Mouse (Mus musculus) retina, postnatal 7 days (tissue): ENCODE measurements around the gene Chchd4.
A peak's percentile ranks its signal among the peaks of the same experiment; 100 is the strongest.
"Not testable (repeated sequence)": the region's sequence is repeated elsewhere in the genome, so short reads cannot be mapped to it uniquely, and the experiment has no call there.

Experiments used
- DNase-seq: peaks from one replicate; pipeline ENCODE4 v3.0.0-alpha.2; 2012; ENCODE audit warnings: low read depth, low spot score

The Chchd4 gene

DNA sequence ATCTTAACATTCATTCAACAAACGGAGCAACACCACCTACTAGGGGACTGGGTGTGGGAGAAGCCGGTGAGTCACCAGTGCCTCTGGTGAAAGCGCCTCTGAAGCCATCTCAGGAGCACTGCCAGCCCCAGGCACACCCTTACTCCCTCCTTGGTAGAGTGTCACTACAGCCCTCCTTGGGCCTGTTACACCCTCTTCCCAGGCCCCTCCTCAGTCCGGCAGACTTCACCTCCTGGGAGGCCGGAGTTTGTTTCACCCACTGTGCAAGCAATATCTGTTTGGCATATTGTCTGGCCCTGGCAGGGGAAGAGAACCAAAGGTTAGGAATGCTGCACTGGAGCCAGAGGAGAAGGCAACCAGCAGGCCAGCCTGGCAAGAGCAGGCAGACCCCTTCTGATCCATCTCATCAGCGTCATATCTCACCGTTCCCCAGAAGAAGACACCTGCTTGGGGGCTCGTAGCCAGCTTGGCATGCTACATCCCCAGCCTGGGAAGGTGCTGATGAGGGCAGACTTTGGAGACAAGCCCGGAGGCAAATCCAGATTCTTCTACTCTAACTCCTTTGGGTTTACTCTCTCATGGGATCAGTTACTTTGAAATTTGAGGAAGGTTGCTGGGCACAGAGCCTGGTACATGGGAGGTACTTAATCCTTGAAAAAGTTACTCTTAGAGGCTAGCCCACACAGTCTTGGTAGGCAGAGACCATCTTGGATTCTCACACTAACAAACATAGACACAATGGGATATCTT, 1.3 kb upstream of the Chchd4 start:
- no peak for DNase-seq

DNA sequence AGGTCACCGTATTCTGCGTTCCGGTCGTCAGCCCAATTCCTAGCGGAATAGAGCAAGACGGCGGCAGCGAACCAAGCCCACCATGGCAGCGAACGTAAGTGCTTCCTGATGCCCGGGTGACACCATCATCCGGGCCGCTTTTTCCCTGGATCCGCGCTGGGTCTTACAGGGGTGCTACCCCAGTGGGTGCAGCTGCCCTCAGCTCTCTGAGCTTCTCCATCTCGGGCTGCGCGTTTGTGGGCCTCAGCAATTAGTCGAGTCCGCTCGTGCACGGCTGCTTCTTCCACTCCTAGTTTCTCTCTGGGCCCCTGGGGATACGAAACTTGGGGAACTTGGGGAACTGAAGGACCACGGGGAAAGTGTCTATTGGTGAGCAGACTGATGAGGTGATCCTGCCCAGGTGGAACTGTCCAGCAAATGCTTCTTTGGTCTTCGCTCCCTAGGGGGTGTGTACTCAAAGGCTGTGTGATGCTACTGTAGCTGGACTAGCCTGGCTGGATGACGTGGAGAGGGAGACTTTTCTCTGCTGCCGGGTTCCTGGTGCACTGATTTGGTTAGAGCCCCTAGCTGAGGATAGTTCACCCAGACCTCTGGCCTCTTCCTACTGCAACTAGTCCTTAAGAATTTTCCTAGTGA, 577 bp upstream of the Chchd4 start:
- no peak for DNase-seq

DNA sequence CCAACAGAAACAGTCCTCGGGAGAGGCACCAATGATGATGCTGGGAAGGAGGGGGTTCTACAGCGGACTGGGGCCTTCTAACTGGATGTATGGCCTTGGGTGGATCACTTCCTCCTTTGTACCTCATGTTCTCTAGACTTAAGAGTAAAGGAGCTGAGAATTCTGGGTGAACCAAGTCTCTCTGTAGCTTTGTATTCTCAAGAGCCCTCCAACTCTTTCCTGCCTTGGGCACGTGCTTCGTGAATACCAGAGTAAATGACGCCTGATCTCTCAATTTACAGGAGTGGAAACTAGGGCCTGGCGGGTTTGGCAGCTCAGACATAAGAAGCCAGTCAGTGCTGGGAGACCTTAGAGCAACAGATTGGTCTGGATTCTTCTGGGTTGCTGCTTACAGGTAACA, 1.0 kb downstream of the Chchd4 start:
- DNase-seq, result no peak

DNA sequence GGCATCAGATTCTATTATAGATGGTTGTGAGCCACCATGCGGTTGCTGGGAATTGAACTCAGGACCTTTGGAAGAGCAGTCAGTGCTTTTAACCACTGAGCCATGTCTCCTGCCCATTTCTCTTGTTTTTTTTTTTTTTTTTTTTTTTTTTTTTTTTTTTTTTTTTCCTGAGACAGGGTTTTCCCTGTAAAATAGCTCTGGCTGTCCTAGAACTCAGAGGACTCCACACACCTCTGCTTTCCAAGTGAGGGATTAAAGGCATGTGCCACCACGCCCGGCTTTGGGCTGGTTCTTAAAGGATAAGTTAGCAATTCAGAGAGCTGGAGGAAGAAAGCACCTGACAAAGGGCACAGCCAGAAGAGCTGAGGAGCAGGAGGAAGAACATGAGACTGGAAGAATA, 1.9 kb downstream of the Chchd4 start:
- DNase-seq, result not testable (repeated sequence)

DNA sequence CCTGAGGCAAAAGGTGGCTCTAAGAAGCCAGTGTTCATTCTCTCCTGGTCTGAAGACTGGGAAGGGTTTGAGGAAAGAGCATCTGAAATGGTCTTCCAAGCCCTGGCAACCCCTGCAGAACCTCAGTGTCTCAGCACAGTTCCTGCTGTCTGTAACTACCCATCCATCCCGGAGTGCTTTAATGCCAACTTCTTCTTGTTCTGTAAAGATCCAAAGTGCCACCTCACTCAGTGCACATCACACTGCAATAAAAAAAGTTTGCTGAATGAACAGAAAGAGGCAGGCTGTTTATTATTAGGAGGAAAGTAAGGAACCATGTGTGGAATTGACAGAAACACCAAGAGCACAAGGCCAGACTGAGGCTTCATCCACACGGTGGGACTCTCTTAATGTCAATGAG, 2.6 kb downstream of the Chchd4 start:
- DNase-seq, result no peak

DNA sequence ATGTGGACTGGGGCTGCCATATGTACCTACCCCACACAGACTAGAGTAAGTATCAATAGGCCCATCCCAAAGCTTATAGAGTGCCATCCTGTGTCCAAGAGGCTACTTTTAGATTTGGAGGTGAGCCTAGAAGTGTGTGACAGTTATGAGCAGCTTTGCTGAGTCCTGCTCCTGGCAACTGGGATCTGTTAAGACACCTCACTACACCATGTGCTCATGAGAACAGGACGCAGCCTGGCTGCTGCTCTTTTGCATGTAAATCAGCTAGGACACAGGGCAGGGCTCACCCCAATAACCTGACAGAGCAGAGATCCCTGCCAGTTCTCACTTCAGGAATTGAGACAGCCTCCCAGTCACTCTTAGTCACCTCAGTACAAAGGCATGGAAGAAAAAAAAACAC, 6.2 kb downstream of the Chchd4 start:
- DNase-seq, result no peak

DNA sequence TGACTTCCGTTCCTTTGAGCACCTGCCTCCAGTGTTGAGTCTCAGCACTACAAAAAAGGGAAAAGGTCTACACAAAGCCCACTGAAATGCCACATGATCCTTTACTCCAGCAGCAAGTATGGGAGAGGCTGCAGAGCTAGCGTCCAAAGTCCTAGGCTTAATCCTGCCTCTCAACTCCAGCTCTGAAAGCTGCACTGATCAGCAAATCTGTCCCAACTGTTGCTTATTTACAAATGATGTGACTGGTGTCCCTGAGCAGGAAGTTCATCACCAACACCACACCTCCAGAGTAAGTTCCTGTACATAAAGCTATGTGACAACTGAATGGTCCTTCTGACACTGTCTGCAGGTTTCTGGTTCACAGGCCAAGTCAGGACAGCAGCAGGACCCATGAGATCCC, 7.6 kb downstream of the Chchd4 start:
- DNase-seq, result no peak

DNA sequence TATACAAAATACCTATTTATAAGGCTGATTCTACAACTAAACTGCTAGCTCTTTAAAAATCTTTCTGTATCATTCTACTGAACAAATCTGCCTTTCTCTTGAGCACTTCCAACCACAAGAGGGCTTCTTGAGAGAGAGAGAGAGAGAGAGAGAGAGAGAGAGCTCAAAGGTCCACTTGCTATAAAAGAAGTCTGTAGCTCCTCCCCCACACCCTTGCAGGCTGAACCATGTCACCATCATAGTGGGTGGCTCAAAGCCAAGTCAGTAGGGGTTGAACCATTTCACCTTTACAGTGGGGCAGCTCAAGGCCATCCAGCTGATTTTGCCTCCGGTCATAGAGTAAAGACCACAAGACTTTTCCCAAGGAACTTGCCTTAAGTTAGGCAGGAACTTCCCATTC, 13.9 kb downstream of the Chchd4 start:
- no peak for DNase-seq

DNA sequence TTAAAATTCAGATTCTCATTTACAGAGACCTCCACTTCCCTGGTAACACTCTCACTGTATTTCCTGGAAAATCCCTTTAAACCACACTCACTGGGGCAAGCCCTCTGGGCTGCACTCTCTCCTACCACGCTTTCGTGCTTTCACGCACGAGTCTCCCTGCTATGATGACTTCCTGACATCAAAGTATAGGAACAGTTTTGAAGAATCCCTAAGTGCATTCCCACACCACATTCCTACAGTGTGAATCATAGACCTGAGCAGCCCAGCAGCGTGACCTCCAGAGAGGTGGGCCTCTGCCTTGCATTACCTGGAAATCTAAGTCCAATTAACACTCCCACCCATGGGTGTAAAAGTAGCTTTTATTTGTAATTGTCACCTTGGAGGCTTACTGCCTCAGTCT, 18.8 kb downstream of the Chchd4 start:
- no peak for DNase-seq

DNA sequence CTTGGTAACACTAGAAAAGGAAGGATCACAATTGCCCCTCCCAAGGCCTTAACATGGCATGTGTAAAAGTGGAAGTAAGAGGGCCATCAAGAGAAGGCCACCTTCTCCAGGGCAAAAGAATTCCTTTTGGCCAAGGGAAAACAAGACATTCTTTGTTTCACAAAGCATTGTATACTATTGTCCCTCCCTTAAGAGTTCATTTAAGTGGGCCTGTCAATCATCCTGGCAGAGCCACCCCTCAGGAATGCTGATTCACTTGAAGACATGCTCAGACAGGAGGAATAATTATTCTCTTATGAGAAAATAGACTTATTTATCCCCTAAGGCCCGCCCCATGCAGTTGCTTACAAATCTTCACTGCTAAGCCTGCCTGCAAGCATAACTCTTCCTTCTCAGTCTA, 21.3 kb downstream of the Chchd4 start:
- no peak for DNase-seq

DNA sequence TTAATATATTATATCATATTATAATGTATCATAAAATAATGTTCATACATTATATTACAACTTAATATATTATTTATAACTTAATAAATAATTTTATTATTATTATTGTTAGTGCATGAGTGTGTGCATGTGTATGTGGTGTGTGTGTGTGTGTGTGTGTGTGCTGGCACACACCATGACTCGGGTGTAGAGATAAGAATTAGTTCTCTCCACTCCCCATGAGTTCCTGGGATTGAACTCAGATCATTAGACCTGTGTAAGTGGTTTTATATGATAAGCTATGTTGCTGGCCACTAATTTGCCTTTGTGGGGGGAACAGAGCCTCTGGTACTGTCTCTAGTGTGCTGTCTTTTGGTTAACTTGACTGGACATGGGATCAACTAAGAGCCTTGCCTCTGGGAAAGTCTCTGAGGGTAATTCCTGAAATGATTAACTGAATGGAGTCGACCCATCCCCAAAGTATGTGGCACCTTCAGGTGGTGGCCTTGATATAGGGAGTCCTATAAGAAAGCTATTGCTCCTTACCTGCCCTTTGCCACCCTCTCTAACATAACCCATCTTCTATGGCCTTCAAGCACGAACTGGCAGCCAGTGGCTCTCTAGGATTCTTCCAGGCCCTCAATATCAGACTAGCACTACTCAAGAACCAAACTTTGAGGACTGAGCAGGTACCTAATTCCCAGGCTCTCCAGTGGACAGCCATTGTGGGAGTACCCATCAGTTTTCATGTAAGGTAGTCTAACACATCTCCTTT, 23.7 kb downstream of the Chchd4 start:
- no peak for DNase-seq

DNA sequence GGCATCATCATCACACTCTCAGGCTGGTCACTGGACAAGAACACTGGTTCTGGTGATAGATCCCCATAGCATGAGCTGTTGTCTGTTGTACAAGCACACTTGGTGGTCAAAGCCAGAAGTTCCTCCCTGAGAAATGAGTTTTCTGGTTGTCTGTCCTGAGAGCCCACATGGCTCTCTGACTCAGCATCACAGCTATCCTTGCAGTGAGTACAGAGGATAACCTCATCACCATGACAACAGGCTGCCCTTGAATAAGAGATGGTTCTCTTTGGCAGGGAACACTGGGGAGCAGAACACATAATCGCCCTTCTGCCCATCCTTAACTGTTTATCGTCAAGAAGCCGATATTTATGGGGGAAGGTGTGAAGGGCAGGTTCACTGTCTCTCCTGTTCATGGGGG, 28.0 kb downstream of the Chchd4 start:
- DNase-seq, result no peak

DNA sequence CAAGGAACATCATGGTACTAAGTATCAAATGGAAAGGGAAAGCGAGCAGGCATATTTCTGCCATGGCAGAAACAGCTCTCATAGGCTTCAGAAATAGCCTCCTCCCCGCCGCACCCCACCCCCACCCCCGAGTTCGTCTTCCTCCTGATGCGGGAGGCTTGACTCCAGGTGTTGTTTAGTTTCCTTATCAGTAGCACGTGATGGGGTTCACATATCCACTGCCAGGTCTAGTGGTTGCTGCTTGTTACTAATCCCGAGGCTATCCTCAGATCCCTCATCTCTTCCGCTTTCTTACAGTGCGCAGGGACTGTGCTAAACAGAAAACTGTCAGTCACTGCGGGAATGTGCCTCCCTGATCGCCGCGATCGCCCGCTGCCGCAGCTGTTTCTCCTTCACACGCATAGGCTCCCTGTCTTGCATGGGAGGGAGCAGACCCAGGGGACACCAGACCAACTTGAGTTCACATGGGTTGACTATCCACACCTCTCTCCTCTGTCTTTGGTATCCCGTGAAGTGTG, 32.1 kb downstream of the Chchd4 start:
- no peak for DNase-seq

DNA sequence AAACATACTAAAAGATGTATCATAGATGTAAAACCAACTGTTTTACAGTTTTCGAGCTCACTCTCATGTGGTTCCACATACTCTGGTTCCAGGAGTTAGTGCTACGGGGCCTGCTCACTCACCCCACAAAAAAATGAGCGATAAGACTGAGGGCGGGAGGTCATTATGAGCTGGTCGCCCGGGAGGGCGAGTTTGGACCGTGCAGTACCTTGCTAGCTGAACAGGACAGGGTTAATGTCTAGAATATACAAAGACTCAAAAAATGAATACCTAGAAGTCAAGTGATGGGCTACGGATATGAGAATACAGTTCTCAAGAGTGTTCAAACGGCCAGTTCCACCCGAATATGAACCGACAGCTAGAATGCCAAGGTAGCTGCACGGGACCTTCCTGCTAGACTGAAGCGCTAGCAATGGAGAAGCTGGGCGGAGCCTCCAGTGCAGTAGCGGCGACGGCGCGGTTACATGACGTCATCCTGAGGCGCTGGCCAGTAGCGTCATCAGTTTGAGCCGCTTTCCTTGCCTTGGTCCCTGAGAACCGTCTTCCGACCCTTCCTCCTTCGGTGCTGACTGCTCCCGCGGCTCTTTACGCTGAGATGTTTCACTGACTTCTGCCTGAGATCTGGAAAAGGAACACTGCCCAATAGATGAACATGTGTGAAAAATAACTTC, 32.7 kb downstream of the Chchd4 start:
- peak; percentile 94 for DNase-seq

DNA sequence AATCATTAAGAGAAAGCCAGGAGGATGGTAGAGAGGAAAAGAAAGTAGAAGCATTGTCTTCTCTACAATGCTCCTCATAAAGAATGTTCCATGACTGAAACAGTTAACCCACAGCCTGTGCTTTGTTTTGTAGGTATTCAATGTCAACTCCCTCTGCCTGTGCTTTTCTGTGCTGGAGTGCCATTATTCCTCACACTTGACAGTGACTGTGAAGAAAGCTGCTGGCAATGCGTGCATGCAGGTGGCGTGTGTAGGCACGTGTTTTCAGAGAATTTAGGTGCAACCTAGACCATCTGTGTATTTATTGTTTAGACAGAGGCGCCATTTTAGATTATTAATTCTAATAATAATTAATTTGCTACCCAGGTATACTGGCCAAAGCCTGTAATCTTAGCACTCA, 49.2 kb downstream of the Chchd4 start:
- DNase-seq, result no peak

DNA sequence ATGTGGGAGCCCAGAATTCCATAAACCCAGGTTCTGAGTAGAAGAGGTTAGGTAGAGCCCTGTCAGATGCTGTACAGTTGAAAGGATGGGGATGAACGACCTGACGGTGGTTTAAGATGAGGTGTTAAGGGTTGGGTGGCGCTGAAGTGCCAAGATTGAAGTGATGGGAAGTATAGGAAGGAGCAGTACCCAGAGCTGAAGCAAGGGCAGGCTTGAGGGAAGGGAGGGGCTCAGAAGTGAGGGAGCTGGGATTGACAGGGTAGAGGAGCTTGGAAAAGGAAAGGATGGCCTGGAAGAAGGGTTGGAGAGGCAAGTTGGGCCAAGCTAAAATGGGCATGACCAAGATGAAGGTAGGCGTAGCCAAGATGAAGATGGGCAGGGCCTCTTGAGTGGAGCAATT, 51.7 kb downstream of the Chchd4 start:
- DNase-seq, result no peak

DNA sequence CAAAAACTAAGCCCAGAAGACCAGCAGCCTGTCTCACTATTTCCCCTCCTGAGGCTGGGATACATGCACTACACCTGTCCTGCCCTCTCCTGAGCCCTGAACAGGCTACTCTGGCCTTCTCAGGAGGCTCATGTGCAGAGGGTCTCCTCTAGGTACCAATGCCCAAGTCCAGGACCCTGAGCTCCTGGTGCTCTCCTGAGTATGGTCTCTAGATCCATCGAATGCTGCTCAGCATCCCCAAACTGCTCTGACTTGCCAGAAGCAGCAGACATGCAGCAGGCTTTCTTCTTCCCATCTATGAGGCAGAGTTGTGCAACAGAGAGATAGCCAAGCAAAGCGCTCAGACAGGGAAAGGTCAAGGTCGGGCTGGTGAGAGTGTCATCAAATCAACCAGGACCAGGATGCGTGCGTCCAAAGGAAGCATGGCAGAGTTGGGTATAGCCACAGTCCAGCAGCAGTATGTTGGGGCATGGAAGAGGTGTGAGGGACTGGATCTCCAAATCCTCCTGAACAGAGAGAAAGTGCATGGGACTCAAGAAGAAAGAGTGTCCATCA, 56.0 kb downstream of the Chchd4 start:
- DNase-seq, result no peak

DNA sequence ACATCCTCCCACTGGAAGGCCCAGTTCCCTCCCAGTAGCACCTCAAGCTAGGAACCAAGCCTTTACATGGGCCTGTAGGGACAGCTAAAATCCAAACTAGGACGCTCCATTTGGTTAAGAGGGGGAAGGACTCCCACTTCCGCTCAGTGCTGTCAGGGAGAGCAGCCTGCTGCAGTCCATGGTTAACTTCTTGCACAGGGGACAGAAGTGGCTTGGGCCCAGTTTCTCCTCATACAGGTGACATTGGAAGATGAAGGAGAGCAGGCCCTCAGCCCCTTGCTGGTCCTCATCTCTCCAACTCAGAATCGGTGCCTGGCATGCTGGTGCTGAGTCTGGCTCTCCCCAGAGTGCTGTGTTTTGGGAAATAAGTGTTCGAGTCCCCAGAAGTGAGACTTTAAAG, 57.2 kb downstream of the Chchd4 start:
- DNase-seq, result no peak

DNA sequence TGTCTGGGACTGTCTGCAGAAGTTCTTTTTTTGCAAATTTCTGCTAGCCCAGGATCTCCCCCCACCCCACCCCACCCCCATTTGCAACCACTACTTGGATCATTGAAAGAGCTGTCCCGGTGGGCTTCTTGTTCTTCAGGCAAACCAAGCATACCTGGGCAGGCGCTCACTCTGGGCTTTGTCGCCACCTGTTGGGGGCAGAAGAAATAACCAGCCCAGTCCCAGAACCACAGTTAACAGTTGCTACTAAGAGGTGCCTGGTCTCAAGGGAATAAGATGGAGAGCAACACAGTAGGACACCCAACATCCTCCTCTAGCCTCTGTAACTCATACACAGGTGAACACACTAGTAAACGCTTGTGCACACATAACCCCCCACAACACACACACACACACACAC, 58.5 kb downstream of the Chchd4 start:
- peak; percentile 21 for DNase-seq
